Mouse (Mus musculus): ENCODE results near the gene Kank4. TPM values are rescaled to one million over a fixed set of nuclear protein-coding genes. Genes with fewer than 3 reads are reported as not detected.
"Not testable (repeated sequence)": the region's sequence is repeated elsewhere in the genome, so short reads cannot be mapped to it uniquely, and the experiment has no call there.

Kank4 gene
- total and polyA plus RNA-seq, 3 experiments = not detected

GRCm38 (mm10) chr4:98726590-98727237 lies 90.6 kb downstream of the Kank4 start, which contains the start of gene L1td1:
Gene L1td1, plus strand, starts transcription at chr4:98726734.
- DNase-seq (ENCODE audit: low read depth, low spot score) = no peak
- Histone ChIP-seq H3K4me3 (ENCODE audit: control insufficient read depth in 1 of 2, insufficient read depth in 1 of 2, low read depth in 2 of 2, low read length in 2 of 2) (no peak within 1 kb of the TSS), H3K27me3 (ENCODE audit: control insufficient read depth in 1 of 2, insufficient read depth in 2 of 2, low read length in 2 of 2) (no peaks in the 10 kb centered on the region), H3K27ac (ENCODE audit: control insufficient read depth, low read depth, low read length) (no peak within 1 kb of the TSS), H3K9ac (ENCODE audit: control insufficient read depth, low read depth, low read length, poor library complexity, severe bottlenecking) (no peak within 1 kb of the TSS), H3K9me3 (replicated peaks; ENCODE audit: insufficient read depth, low read length) (no peaks in the 10 kb centered on the region), H3K4me1 (ENCODE audit: control insufficient read depth in 1 of 2, insufficient read depth in 2 of 2, low read length in 2 of 2) (no peaks in the 10 kb centered on the region), H3K79me2 (ENCODE audit: control insufficient read depth, insufficient read depth, low read length, poor library complexity) (no peaks in the 10 kb centered on the region), H3K36me3 (ENCODE audit: control insufficient read depth in 1 of 2, insufficient read depth in 2 of 2, low read length in 2 of 2) (no peaks in the 10 kb centered on the region)
- TF ChIP-seq CHD2 (IDR thresholded peaks at IDR 0.05; ENCODE audit: low read length) = no peak
- TF ChIP-seq MAZ (IDR thresholded peaks at IDR 0.05; ENCODE audit: low read depth, low read length) = no peak
- TF ChIP-seq MEF2A (IDR thresholded peaks at IDR 0.05; ENCODE audit: extremely low read depth, insufficient replicate concordance, low read depth, low read length, poor library complexity, severe bottlenecking) = no peak
- TF ChIP-seq RAD21 (IDR thresholded peaks at IDR 0.05; ENCODE audit: low read depth, low read length) = no peak
- no peak for TF ChIP-seq NELFE (IDR thresholded peaks at IDR 0.05; ENCODE audit: low read depth, low read length)
- TF ChIP-seq TCF12 (IDR thresholded peaks at IDR 0.05; ENCODE audit: low read depth, low read length) = no peak
- TF ChIP-seq GABPA (IDR thresholded peaks at IDR 0.05; ENCODE audit: low read depth, low read length) = no peak
- no peak for TF ChIP-seq MXI1 (IDR thresholded peaks at IDR 0.05; ENCODE audit: low read depth, low read length)
- no peak for TF ChIP-seq NRF1 (IDR thresholded peaks at IDR 0.05; ENCODE audit: insufficient read depth, low read depth, low read length, poor library complexity, severe bottlenecking)
- no peak for TF ChIP-seq MYC (IDR thresholded peaks at IDR 0.05; ENCODE audit: low read depth, low read length)
- TF ChIP-seq ETS1 (IDR thresholded peaks at IDR 0.05; ENCODE audit: low read depth, low read length) = no peak
- no peak for TF ChIP-seq POLR2AphosphoS2 (IDR thresholded peaks at IDR 0.05; ENCODE audit: low read length)
- no peak for TF ChIP-seq KAT2A (conservative IDR thresholded peaks at IDR 0.05; ENCODE audit: low read depth, low read length)
- no peak for TF ChIP-seq TAL1 (IDR thresholded peaks at IDR 0.05; ENCODE audit: low read length)
- TF ChIP-seq MYB (IDR thresholded peaks at IDR 0.05; ENCODE audit: low read depth, low read length) = no peak
- TF ChIP-seq MAX (IDR thresholded peaks at IDR 0.05; ENCODE audit: low read length) = no peak
- no peak for TF ChIP-seq EP300 (IDR thresholded peaks at IDR 0.05; ENCODE audit: low read depth in 1 of 2, low read length in 2 of 2)

GRCm38 (mm10) chr4:98725439-98725838 lies 91.9 kb downstream of the Kank4 start:
- H3K9ac ChIP-seq (ENCODE audit: control insufficient read depth, low read depth, low read length, poor library complexity, severe bottlenecking) = no peak overlapping the region
- TF ChIP-seq ZNF384 (IDR thresholded peaks at IDR 0.05; ENCODE audit: low read depth, low read length) = no peak
- no peak for TF ChIP-seq ZC3H11A (IDR thresholded peaks at IDR 0.05; ENCODE audit: low read depth, low read length)
- TF ChIP-seq ZKSCAN1 (IDR thresholded peaks at IDR 0.05; ENCODE audit: low read depth, low read length) = no peak
- TF ChIP-seq NELFE (IDR thresholded peaks at IDR 0.05; ENCODE audit: low read depth, low read length) = no peak
- no peak for TF ChIP-seq RCOR1 (IDR thresholded peaks at IDR 0.05; ENCODE audit: low read depth, low read length)
- TF ChIP-seq USF2 (IDR thresholded peaks at IDR 0.05; ENCODE audit: borderline replicate concordance in 1 of 2, insufficient read depth in 1 of 2, low read depth in 1 of 2, low read length in 2 of 2) = no peak
- no peak for TF ChIP-seq TAL1 (IDR thresholded peaks at IDR 0.05; ENCODE audit: low read length)
- TF ChIP-seq JUND (IDR thresholded peaks at IDR 0.05; ENCODE audit: low read depth, low read length) = no peak
- TF ChIP-seq EP300 (IDR thresholded peaks at IDR 0.05; ENCODE audit: low read depth in 1 of 2, low read length in 2 of 2) = no peak
- TF ChIP-seq SIN3A (IDR thresholded peaks at IDR 0.05; ENCODE audit: low read length) = no peak
- TF ChIP-seq GATA1 (IDR thresholded peaks at IDR 0.05; ENCODE audit: low read depth, low read length) = no peak
- TF ChIP-seq POLR2AphosphoS2 (IDR thresholded peaks at IDR 0.05; ENCODE audit: low read length) = no peak
- no peak for TF ChIP-seq MYB (IDR thresholded peaks at IDR 0.05; ENCODE audit: low read depth, low read length)
- no peak for TF ChIP-seq TBP (IDR thresholded peaks at IDR 0.05; ENCODE audit: low read depth, low read length)
- no peak for TF ChIP-seq SMC3 (IDR thresholded peaks at IDR 0.05; ENCODE audit: low read depth, low read length)
- no peak for TF ChIP-seq TCF12 (IDR thresholded peaks at IDR 0.05; ENCODE audit: low read depth, low read length)
- no peak overlapping the region for H3K4me3 ChIP-seq (ENCODE audit: control insufficient read depth in 1 of 2, insufficient read depth in 1 of 2, low read depth in 2 of 2, low read length in 2 of 2)
- no peak overlapping the region for H3K27ac ChIP-seq (ENCODE audit: control insufficient read depth, low read depth, low read length)
- DNase-seq (ENCODE audit: low read depth, low spot score) = no peak
- no peaks in the 10 kb centered on the region for H3K27me3 ChIP-seq (ENCODE audit: control insufficient read depth in 1 of 2, insufficient read depth in 2 of 2, low read length in 2 of 2)
- no peaks in the 10 kb centered on the region for H3K9me3 ChIP-seq (replicated peaks; ENCODE audit: insufficient read depth, low read length)
- no peaks in the 10 kb centered on the region for H3K4me1 ChIP-seq (ENCODE audit: control insufficient read depth in 1 of 2, insufficient read depth in 2 of 2, low read length in 2 of 2)
- no peaks in the 10 kb centered on the region for H3K79me2 ChIP-seq (ENCODE audit: control insufficient read depth, insufficient read depth, low read length, poor library complexity)
- H3K36me3 ChIP-seq (ENCODE audit: control insufficient read depth in 1 of 2, insufficient read depth in 2 of 2, low read length in 2 of 2) = no peaks in the 10 kb centered on the region

GRCm38 (mm10) chr4:98724682-98725081 lies 92.7 kb downstream of the Kank4 start:
- H3K9ac ChIP-seq (ENCODE audit: control insufficient read depth, low read depth, low read length, poor library complexity, severe bottlenecking); H3K9me3 ChIP-seq (replicated peaks; ENCODE audit: insufficient read depth, low read length); H3K4me3 ChIP-seq (ENCODE audit: control insufficient read depth in 1 of 2, insufficient read depth in 1 of 2, low read depth in 2 of 2, low read length in 2 of 2); H3K4me1 ChIP-seq (ENCODE audit: control insufficient read depth in 1 of 2, insufficient read depth in 2 of 2, low read length in 2 of 2); H3K79me2 ChIP-seq (ENCODE audit: control insufficient read depth, insufficient read depth, low read length, poor library complexity); DNase-seq (ENCODE audit: low read depth, low spot score); H3K36me3 ChIP-seq (ENCODE audit: control insufficient read depth in 1 of 2, insufficient read depth in 2 of 2, low read length in 2 of 2); H3K27me3 ChIP-seq (ENCODE audit: control insufficient read depth in 1 of 2, insufficient read depth in 2 of 2, low read length in 2 of 2); H3K27ac ChIP-seq (ENCODE audit: control insufficient read depth, low read depth, low read length): not testable (repeated sequence)
